Mouse (Mus musculus): ENCODE data around the gene Oprd1.

DNA sequence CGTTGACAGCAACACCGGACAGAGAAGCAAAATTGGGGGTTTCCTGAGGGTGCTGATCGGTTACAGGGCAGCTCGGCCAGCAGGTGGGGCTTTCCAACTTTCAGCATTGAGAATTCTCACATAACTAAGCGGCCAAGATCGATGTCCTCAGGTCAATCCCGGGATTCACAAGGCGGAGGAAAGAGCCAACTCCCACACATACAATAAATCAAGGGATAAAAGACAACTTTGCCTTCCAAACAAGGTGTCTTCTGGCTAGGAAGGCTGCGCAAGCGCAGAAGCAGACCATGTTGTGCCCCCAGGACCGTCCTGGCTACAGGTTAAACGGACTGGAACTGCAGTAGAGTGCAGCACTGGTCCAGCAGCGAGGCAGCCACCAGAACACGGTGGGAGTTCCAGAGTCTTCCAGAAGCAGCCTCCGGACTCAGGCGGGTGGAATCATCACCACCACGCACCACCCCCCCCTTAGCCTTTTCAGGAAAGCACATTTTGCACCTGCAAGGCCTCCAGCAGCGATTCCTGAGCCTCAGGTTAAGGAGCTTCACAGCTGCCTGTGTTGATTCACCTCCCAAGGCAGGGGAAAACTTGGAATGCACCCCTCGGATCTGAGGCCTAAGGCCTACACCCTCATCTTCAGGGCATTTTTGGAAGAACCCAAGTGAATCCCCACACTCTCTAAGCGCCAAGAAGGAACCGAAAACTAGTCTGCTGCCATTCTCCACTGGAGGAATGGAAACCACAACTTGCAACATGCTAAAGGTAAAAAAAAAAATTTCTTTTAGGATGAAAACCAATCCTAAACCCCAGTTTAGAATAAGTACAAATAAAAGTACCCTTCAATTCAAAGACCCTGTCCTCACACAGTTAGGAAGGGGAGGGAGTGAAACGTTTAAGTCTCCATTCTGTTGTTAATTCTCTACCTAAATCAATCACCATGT is 37.7 kb upstream of the Oprd1 start:
- no peak for TF ChIP-seq CTCF (IDR thresholded peaks at IDR 0.05; ENCODE audit: low read depth)
- no peak for TF ChIP-seq EP300 (IDR thresholded peaks at IDR 0.05; ENCODE audit: low read depth)

Measured in liver, embryonic 14.5 days (tissue).